Mouse (Mus musculus) C2C12 (cell line): ENCODE measurements around the gene Robo4. TPM values are rescaled to one million over a fixed set of nuclear protein-coding genes. Genes with fewer than 3 reads are reported as not detected.

ENCODE experiments used
- H3K27me3 ChIP-seq: one replicate; pipeline ENCODE4 v1.6.1; 2011; ENCODE audit not compliant: control insufficient read depth, insufficient read depth, insufficient read length
- H3K36me3 ChIP-seq: one replicate; pipeline ENCODE4 v1.6.1; 2011; ENCODE audit not compliant: control insufficient read depth, insufficient read depth
- H3K4me3 ChIP-seq: one replicate; pipeline ENCODE4 v1.5.1; 2011; ENCODE audit warnings: mild to moderate bottlenecking, control low read depth; ENCODE audit not compliant: poor library complexity, insufficient read depth, severe bottlenecking
- H3K79me2 ChIP-seq: one replicate; pipeline ENCODE4 v1.6.1; 2011; ENCODE audit not compliant: control insufficient read depth, insufficient read depth
- H3K79me3 ChIP-seq: one replicate; pipeline ENCODE4 v1.6.1; 2011; ENCODE audit warnings: low read depth, control low read depth
- H3ac ChIP-seq: one replicate; pipeline ENCODE3; 2011; ENCODE audit warnings: low read depth; ENCODE audit not compliant: control insufficient read depth, insufficient read length
- CEBPB ChIP-seq: IDR thresholded peaks from one replicate; pipeline ENCODE4 v1.6.1; 2011; ENCODE audit warnings: low read depth, mild to moderate bottlenecking, control low read depth, moderate library complexity
- CTCF ChIP-seq: IDR thresholded peaks from one replicate; pipeline ENCODE4 v1.5.1; 2011; ENCODE audit not compliant: control insufficient read depth, insufficient read depth, insufficient read length
- FOSL1 ChIP-seq: IDR thresholded peaks from one replicate; pipeline ENCODE4 v1.8.0; 2011; ENCODE audit warnings: mild to moderate bottlenecking, low read length; ENCODE audit not compliant: poor library complexity, insufficient read depth, severe bottlenecking
- MAX ChIP-seq: IDR thresholded peaks from one replicate; pipeline ENCODE4 v1.6.1; 2011; ENCODE audit warnings: mild to moderate bottlenecking, control low read depth
- MYOD1 ChIP-seq: IDR thresholded peaks from one replicate; pipeline ENCODE4 v1.6.1; 2011; ENCODE audit warnings: low read depth; ENCODE audit not compliant: control insufficient read depth, insufficient read length
- MYOG ChIP-seq: IDR thresholded peaks from one replicate; pipeline ENCODE4 v1.6.1; 2011; ENCODE audit not compliant: control insufficient read depth, insufficient read length; ENCODE audit errors: extremely low read depth
- USF1 ChIP-seq: IDR thresholded peaks from one replicate; pipeline ENCODE4 v1.6.1; 2011; ENCODE audit warnings: low read depth, mild to moderate bottlenecking, control low read depth, moderate library complexity
- polyA plus RNA-seq: library from polyadenylated mRNA; unstranded; fragments of >200 nt; fragmentation: generic; extraction: Trizol; gene quantifications from one replicate; pipeline ENCODE4 v1.2.1, GENCODE M21; 2012; ENCODE audit warnings: missing spikeins

The Robo4 gene
- polyA plus RNA-seq, 1 experiment, result not detected

GRCm38 (mm10) chr9:37371232-37371801, 30.4 kb upstream of the Robo4 start:
- Histone ChIP-seq H3K79me2 (no peaks in the 10 kb centered on the region), H3K36me3 (no peaks in the 10 kb centered on the region), H3K27me3 (peaks cover 3% of the 10 kb centered on the region), H3K4me3 (no peak overlapping the region), H3ac (no peak overlapping the region), H3K79me3 (no peaks in the 10 kb centered on the region)
- TF ChIP-seq CTCF, result no peak
- TF ChIP-seq USF1, result no peak
- no peak for TF ChIP-seq CEBPB
- no peak for TF ChIP-seq FOSL1
- no peak for TF ChIP-seq MYOG
- no peak for TF ChIP-seq MYOD1
- no peak for TF ChIP-seq MAX

- Histone ChIP-seq H3K27me3 (peaks cover 10% of the 10 kb centered on the region), H3K4me3 (no peak overlapping the region), H3K79me3 (no peaks in the 10 kb centered on the region), H3ac (no peak overlapping the region), H3K79me2 (no peaks in the 10 kb centered on the region), H3K36me3 (no peaks in the 10 kb centered on the region)
- TF ChIP-seq MYOD1, result no peak
- no peak for TF ChIP-seq MYOG
- no peak for TF ChIP-seq FOSL1
- no peak for TF ChIP-seq CTCF
- no peak for TF ChIP-seq USF1
Observed at GRCm38 (mm10) chr9:37375718-37376117, 26.0 kb upstream of the Robo4 start.

GRCm38 (mm10) chr9:37383161-37383560, 18.5 kb upstream of the Robo4 start:
- Histone ChIP-seq H3K36me3 (no peaks in the 10 kb centered on the region), H3K79me2 (no peaks in the 10 kb centered on the region), H3K79me3 (no peaks in the 10 kb centered on the region), H3K27me3 (peaks cover 37% of the 10 kb centered on the region), H3K4me3 (no peak overlapping the region), H3ac (no peak overlapping the region)
- TF ChIP-seq CTCF, result no peak
- TF ChIP-seq USF1, result no peak
- no peak for TF ChIP-seq MYOG
- no peak for TF ChIP-seq FOSL1
- TF ChIP-seq MYOD1, result no peak
- TF ChIP-seq CEBPB, result no peak
- TF ChIP-seq MAX, result no peak

GRCm38 (mm10) chr9:37384284-37385182, 17.2 kb upstream of the Robo4 start:
- H3K4me3 ChIP-seq, result no peak overlapping the region
- no peaks in the 10 kb centered on the region for H3K79me2 ChIP-seq
- H3K36me3 ChIP-seq, result no peaks in the 10 kb centered on the region
- H3ac ChIP-seq, result no peak overlapping the region
- H3K27me3 ChIP-seq, result peaks cover 37% of the 10 kb centered on the region
- no peak for TF ChIP-seq USF1
- TF ChIP-seq CEBPB, result no peak
- TF ChIP-seq FOSL1, result no peak
- no peak for TF ChIP-seq MYOG
- no peak for TF ChIP-seq CTCF
- TF ChIP-seq MYOD1, result no peak
- TF ChIP-seq MAX, result no peak
- H3K79me3 ChIP-seq, result no peaks in the 10 kb centered on the region

GRCm38 (mm10) chr9:37390891-37391290, 10.8 kb upstream of the Robo4 start:
- Histone ChIP-seq H3K27me3 (peaks cover 9% of the 10 kb centered on the region), H3K79me2 (no peaks in the 10 kb centered on the region), H3K36me3 (no peaks in the 10 kb centered on the region), H3K79me3 (no peaks in the 10 kb centered on the region), H3K4me3 (no peak overlapping the region), H3ac (no peak overlapping the region)
- TF ChIP-seq MAX, result no peak
